Mouse (Mus musculus): ENCODE measurements around the gene Mfsd12. TPM values are rescaled to one million over a fixed set of nuclear protein-coding genes. Genes with fewer than 3 reads are reported as not detected.

Mfsd12 gene
- polyA plus RNA-seq, 1 experiment from 2014 or later, result 13.4 TPM

DNA sequence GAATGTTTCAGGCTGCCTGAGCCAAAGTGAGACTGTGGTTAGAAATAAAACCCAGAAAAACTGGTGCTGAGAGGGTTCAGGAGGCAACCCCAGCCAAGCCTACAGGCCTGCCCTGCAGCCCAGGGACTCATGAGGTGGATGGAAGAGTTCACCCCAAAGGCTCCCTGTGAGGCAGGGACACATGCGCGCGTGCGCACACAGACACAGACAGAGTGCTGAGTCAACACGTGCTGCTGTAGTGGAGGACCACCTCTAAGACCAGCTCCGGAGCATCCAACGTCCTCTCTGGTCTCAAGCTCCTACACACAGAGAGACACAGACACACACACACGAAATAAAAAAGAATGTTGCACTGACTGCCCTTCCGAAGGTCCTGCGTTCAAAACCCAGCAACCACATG lies 18.0 kb downstream of the Mfsd12 start:
- Histone ChIP-seq H3K4me2 (no peak overlapping the region), H3K36me3 (peaks cover 58% of the 10 kb centered on the region), H3K27ac (ENCODE audit: poor library complexity, severe bottlenecking) (no peak overlapping the region), H3K27me3 (replicated peaks) (no peaks in the 10 kb centered on the region), H3K4me3 (no peak overlapping the region), H3K9ac (no peak overlapping the region), H3K4me1 (replicated peaks) (peaks cover 26% of the 10 kb centered on the region), H3K9me3 (replicated peaks) (no peaks in the 10 kb centered on the region)
- 91% methylated on average over 10 of the region's 10 CpGs for WGBS
- no peak for ATAC-seq (ENCODE audit: insufficient number of reproducible peaks, low FRiP score)

DNA sequence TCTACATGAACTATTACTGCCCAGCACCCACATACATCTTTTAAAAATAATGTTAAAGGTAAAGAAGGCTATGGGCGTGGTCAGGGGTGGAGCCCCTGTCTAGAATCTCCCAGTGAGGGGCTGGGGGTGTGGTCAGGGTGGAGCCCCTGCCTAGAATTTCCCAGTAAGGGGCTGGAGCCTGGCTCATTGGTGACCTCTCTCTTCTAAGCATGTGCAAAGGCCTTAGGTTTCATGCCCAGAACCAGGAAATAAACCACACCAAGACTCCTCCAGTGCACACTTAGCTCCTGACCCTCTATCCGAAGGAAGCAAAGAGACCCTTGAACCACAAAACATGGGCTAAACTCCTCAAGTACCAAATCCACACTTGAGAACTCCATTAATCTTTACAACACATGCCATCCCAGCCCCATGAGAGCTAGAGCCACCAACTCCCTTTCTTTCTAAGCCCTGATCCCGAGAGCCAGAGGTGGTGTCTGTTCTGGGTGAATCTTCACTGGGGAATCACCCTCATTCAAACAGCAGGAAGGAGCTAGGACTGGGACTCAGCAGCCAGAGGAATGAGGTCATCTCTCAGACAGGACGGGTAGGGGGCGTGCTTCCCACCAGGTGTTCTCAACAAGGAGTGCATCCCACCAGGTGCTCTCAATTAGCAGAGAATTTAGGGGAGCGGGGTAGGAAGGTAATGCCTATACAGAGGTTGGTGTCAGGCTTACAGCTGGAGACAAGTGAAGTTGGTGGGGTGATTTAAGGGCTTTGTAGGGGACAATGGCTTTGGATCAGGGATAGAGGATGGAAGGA lies 19.5 kb downstream of the Mfsd12 start:
- no peak for ATAC-seq (ENCODE audit: insufficient number of reproducible peaks, low FRiP score)
- 38% methylated on average over 6 of the region's 6 CpGs for WGBS
- peaks cover 43% of the 10 kb centered on the region for H3K36me3 ChIP-seq
- H3K4me3 ChIP-seq, result peak overlapping the region; percentile 94
- H3K4me2 ChIP-seq, result peak overlapping the region; percentile 85
- peaks cover 29% of the 10 kb centered on the region for H3K4me1 ChIP-seq (replicated peaks)
- H3K27ac ChIP-seq (ENCODE audit: poor library complexity, severe bottlenecking), result peak overlapping the region; percentile 75; the same call in 1 of the 2 replicates
- H3K27me3 ChIP-seq (replicated peaks), result no peaks in the 10 kb centered on the region
- peak overlapping the region; percentile 97 for H3K9ac ChIP-seq
- no peaks in the 10 kb centered on the region for H3K9me3 ChIP-seq (replicated peaks)

DNA sequence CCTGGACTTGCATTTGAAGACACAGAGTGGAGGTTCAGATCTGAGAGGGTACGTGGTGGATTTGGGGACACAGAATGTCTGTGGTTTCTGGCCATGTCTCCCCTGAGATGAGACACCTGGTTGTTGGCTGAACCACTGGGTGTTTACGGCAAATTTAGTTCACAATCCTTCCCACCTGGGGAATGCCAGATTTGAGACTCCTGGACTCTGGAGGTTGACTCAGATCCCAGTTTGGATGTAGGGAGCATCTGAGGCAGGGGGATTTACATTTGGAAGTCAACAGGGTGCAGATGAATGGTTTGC lies 20.0 kb downstream of the Mfsd12 start:
- peak overlapping the region; percentile 97 for H3K9ac ChIP-seq
- peak overlapping the region; percentile 94 for H3K4me3 ChIP-seq
- no peaks in the 10 kb centered on the region for H3K27me3 ChIP-seq (replicated peaks)
- H3K27ac ChIP-seq (ENCODE audit: poor library complexity, severe bottlenecking), result peak overlapping the region; percentile 75; the same call in 1 of the 2 replicates
- H3K9me3 ChIP-seq (replicated peaks), result no peaks in the 10 kb centered on the region
- peaks cover 35% of the 10 kb centered on the region for H3K4me1 ChIP-seq (replicated peaks)
- H3K4me2 ChIP-seq, result peak overlapping the region; percentile 85
- ATAC-seq (ENCODE audit: insufficient number of reproducible peaks, low FRiP score), result no peak
- H3K36me3 ChIP-seq, result peaks cover 38% of the 10 kb centered on the region
- WGBS, result 57% methylated on average over 2 of the region's 2 CpGs

DNA sequence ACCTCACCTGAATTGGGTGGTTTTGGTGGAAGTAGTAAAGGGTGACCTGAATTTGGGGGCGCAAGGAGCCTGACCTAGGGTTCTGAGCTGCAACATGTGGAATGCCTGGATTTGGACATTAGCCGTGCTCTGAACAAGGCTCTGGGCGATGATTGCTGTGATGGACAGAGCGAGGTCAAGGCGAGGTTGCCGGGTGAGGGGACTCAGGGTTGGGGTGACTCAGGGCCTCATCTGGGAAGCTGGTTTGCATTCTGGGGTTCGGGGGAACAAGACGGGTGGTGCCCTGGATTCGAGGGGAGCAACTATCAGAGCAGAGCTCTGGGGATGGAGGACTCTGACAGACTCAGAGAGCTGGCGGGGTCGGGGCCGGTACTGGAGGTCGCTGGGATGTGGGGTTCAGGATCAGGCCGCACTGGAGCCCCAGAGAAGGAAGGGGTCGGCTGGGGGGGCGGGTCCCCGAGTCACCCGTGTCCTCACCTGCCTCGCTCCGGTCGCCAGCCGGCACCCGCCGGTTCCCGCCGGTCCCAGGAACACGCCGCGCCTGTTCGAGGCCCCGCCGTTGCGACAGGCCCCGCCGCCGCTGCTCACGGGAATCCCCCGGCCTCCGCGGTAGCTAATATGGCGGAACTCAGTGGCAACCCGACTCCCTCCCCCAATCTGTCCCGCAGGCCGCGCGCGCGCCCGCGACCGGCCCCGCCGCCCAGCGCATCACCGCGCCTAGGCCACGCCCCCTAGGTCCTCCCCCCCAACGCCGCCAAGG lies 20.7 kb downstream of the Mfsd12 start, which contains the start of gene Fzr1:
Fzr1 (minus strand) TSS at position 724 of the 760 bp plus-strand sequence.
- Histone ChIP-seq H3K27ac (ENCODE audit: poor library complexity, severe bottlenecking) (peak within 1 kb of the TSS; percentile 75), H3K9ac (peak within 1 kb of the TSS; percentile 97), H3K4me3 (peak within 1 kb of the TSS; percentile 94), H3K27me3 (replicated peaks) (no peaks in the 10 kb centered on the region), H3K36me3 (peaks cover 31% of the 10 kb centered on the region), H3K4me1 (replicated peaks) (peaks cover 38% of the 10 kb centered on the region), H3K9me3 (replicated peaks) (no peaks in the 10 kb centered on the region), H3K4me2 (peak within 1 kb of the TSS; percentile 85)
- peak; percentile 2; the same call in 1 of the 2 replicates for ATAC-seq (ENCODE audit: insufficient number of reproducible peaks, low FRiP score)
- WGBS, result under 1% methylated on average over 59 of the region's 59 CpGs

DNA sequence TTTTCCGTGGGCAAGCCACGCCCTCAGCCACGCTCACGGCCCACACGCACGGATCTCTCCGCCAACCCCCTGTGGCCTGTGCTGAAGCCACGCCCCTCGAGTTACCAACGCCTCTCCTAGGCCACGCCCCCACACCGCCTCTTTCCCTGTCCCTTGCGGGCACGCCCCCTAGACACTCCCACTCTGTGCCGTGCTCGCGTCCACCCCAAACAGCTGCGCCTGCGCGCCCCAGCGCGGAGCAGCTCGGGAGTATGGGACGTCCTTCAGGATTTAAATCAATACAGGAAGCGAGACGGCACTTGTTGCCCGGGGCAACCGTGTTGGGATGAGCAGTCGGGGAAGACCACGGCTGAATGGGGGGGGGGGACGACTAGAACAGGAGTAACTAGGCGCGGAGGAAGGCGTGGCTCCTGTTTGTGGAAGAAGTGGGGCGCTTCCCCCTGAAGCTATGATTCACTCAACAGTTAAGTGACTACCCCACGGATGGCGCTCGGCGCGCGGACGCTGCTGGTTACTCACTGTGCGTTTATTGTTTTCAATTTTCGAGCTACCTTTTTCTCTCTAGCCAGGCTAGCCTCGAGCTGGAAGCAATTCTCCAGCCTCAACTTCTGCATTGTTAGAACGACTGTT lies 21.4 kb downstream of the Mfsd12 start:
- peak overlapping the region; percentile 73 for H3K4me2 ChIP-seq
- peak overlapping the region; percentile 94 for H3K4me3 ChIP-seq
- no peaks in the 10 kb centered on the region for H3K27me3 ChIP-seq (replicated peaks)
- H3K27ac ChIP-seq (ENCODE audit: poor library complexity, severe bottlenecking), result peak overlapping the region; percentile 72
- ATAC-seq (ENCODE audit: insufficient number of reproducible peaks, low FRiP score), result peak; percentile 94
- 1% methylated on average over 46 of the region's 46 CpGs for WGBS
- H3K4me1 ChIP-seq (replicated peaks), result peaks cover 38% of the 10 kb centered on the region
- H3K9me3 ChIP-seq (replicated peaks), result no peaks in the 10 kb centered on the region
- H3K36me3 ChIP-seq, result peaks cover 24% of the 10 kb centered on the region
- peak overlapping the region; percentile 65 for H3K9ac ChIP-seq

DNA sequence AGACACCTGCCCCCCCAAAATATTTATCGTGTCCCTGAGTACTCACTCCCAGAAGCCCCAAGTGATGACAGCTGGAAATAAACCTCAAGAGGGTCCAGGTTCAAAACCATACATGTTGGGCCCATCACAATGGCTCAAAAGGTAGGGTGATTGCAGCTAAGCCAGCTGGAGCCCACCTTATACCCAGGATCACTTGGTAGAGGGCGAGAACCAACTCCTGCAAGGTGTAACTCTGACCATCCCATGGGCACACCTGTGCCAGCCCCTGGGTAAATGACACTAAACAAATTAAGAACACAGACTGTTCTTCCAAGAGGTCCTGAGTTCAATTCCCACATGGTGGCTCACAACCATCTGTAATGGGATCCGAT lies 21.9 kb downstream of the Mfsd12 start:
- H3K4me1 ChIP-seq (replicated peaks), result peaks cover 38% of the 10 kb centered on the region
- WGBS, result 56% methylated on average over 3 of the region's 3 CpGs
- no peak for ATAC-seq (ENCODE audit: insufficient number of reproducible peaks, low FRiP score)

DNA sequence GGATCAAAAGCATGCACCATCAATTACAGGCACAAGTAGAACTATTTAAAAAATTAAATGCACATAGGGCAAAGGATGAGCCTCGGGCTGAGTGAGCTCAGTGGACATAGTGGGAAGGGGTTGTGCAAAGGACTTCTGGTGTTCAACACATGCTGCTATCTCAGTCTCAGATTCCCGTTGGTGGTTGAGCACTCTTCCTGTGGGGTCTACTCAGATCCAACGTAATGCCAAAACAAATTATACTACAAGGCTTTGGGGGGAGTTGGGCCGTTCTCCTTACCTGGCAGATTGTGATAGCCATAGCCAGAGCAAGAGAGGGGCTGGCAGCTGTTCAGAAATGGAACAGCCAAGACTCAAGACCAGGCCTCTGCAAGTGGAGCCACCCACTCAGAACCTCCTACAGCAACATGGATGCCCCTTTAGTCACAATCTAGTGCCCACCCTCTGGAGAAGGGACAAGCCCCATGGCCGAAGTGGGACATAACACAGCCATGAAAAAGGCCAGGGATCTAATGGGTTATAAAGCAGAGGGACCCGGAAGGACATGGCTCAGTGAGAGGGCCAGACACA lies 22.6 kb downstream of the Mfsd12 start:
- Histone ChIP-seq H3K9me3 (replicated peaks) (no peaks in the 10 kb centered on the region), H3K4me1 (replicated peaks) (peaks cover 40% of the 10 kb centered on the region), H3K4me3 (no peak overlapping the region), H3K27me3 (replicated peaks) (no peaks in the 10 kb centered on the region), H3K36me3 (peaks cover 14% of the 10 kb centered on the region), H3K27ac (ENCODE audit: poor library complexity, severe bottlenecking) (no peak overlapping the region), H3K4me2 (no peak overlapping the region), H3K9ac (no peak overlapping the region)
- ATAC-seq (ENCODE audit: insufficient number of reproducible peaks, low FRiP score), result no peak
- 84% methylated on average over 6 of the region's 6 CpGs for WGBS

More for the DNA sequence above, 21.9 kb downstream of the Mfsd12 start:
- H3K27ac ChIP-seq (ENCODE audit: poor library complexity, severe bottlenecking), result peak overlapping the region; percentile 72
- H3K36me3 ChIP-seq, result peaks cover 19% of the 10 kb centered on the region
- no peaks in the 10 kb centered on the region for H3K9me3 ChIP-seq (replicated peaks)
- no peaks in the 10 kb centered on the region for H3K27me3 ChIP-seq (replicated peaks)
- peak overlapping the region; percentile 94 for H3K4me3 ChIP-seq
- H3K9ac ChIP-seq, result peak overlapping the region; percentile 65
- H3K4me2 ChIP-seq, result peak overlapping the region; percentile 73

DNA sequence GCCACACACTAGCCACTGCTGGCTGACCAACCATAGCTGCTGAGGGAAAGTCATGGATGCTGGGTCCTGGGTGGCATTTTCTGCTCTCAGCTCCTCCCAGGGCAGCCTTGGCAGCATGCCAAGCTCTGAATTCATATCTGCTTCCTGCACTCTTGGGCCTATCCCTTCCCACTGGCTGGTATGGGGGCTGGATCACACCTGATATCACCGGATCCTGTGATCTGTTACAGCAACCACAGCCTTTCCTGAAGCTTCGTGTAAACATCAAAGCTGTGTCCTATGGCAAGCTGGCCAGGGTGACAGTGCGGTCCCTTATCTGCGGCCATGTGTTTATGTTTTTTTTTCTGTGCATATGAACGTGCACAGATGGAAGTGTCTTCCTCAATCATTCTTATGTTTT lies 24.7 kb downstream of the Mfsd12 start:
- peaks cover 14% of the 10 kb centered on the region for H3K36me3 ChIP-seq
- ATAC-seq (ENCODE audit: insufficient number of reproducible peaks, low FRiP score), result peak; percentile 16
- WGBS, result 37% methylated on average over 5 of the region's 5 CpGs
- H3K27ac ChIP-seq (ENCODE audit: poor library complexity, severe bottlenecking), result peak overlapping the region; percentile 58
- H3K4me1 ChIP-seq (replicated peaks), result peaks cover 34% of the 10 kb centered on the region
- 0 out of 2 replicates have a peak overlapping the region, but pooled peaks have one; percentile 2 for H3K4me2 ChIP-seq
- no peak overlapping the region for H3K9ac ChIP-seq
- H3K27me3 ChIP-seq (replicated peaks), result no peaks in the 10 kb centered on the region
- no peaks in the 10 kb centered on the region for H3K9me3 ChIP-seq (replicated peaks)
- no peak overlapping the region for H3K4me3 ChIP-seq

DNA sequence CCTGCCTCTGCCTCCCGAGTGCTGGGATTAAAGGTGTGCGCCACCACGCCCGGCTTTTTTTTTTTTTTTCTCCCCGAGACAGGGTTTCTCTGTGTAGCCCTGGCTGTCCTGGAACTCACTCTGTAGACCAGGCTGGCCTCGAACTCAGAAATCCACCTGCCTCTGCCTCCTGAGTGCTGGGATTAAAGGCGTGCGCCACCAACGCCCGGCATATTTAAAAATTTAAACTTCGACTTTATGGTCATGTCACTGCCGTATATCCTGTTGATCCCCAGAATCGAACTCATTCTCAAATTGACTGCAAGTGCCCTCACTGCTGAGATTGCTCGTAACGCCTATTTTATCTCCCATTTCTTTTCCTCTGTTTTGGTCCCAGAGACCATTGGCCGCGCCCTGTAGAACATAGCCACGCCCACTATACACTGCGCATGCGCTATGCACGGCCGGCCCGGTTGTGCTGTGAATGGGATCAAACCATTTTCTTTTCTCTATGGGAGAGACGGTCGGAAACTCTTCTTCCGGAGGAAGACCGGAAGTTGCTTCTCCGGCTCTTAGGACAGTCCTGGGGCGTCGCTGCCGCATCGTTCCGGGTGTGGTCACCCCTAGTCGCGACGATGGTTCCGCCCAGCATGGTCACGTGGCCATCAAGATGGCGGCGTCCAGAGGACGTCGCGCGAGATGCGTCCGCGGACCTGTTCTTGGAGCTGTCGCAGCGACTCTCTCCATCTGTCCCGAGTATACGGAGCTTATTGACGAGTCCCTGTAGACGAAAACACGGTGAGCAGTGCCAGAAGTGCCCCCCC lies 26.7 kb downstream of the Mfsd12 start, which contains the start of the genes Dohh and Gm48551:
Dohh (plus strand) TSS at position 627 of the 803 bp plus-strand sequence.
Gm48551 (plus strand) TSS at position 665 of the 803 bp plus-strand sequence.
- 7% methylated on average over 54 of the region's 54 CpGs for WGBS
- H3K27ac ChIP-seq (ENCODE audit: poor library complexity, severe bottlenecking), result peak within 1 kb of the TSS; percentile 77

DNA sequence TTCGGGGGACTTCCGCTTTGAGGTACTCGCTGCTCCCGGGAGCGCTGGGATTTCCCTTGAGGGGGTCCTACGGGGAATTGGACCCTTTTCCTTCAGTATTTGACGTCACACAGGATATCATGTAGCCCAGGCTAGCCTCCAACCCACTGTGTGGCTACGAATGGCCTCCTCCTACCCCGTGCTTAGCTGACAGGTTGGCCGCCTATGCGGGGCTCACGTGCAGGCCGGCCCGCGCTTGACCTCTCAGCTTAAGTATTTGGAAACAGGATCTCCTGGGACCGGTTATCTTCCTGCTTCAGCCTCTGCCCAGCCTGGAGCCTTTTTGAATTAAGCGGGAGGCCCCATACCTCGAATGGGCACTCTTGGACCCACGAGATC lies 27.3 kb downstream of the Mfsd12 start:
- under 1% methylated on average over 19 of the region's 19 CpGs for WGBS
- peak overlapping the region; percentile 70 for H3K4me3 ChIP-seq
- H3K4me1 ChIP-seq (replicated peaks), result peaks cover 33% of the 10 kb centered on the region
- peak overlapping the region; percentile 78 for H3K9ac ChIP-seq
- H3K9me3 ChIP-seq (replicated peaks), result no peaks in the 10 kb centered on the region
- H3K4me2 ChIP-seq, result peak overlapping the region; percentile 86
- H3K27ac ChIP-seq (ENCODE audit: poor library complexity, severe bottlenecking), result peak overlapping the region; percentile 77
- H3K36me3 ChIP-seq, result peaks cover 34% of the 10 kb centered on the region
- ATAC-seq (ENCODE audit: insufficient number of reproducible peaks, low FRiP score), result 0 out of 2 replicates have a peak, but pooled peaks have one; percentile 12
- no peaks in the 10 kb centered on the region for H3K27me3 ChIP-seq (replicated peaks)

More for the DNA sequence above, 26.7 kb downstream of the Mfsd12 start, which contains the start of the genes Dohh and Gm48551:
- H3K9me3 ChIP-seq (replicated peaks), result no peaks in the 10 kb centered on the region
- peak; percentile 90 for ATAC-seq (ENCODE audit: insufficient number of reproducible peaks, low FRiP score)
- peak within 1 kb of the TSS; percentile 70 for H3K4me3 ChIP-seq
- peaks cover 34% of the 10 kb centered on the region for H3K36me3 ChIP-seq
- peak within 1 kb of the TSS; percentile 86 for H3K4me2 ChIP-seq
- H3K9ac ChIP-seq, result peak within 1 kb of the TSS; percentile 78
- H3K27me3 ChIP-seq (replicated peaks), result no peaks in the 10 kb centered on the region
- peaks cover 30% of the 10 kb centered on the region for H3K4me1 ChIP-seq (replicated peaks)

All from heart, embryonic 12.5 days (tissue).